Mouse (Mus musculus): ENCODE measurements at regions not wholly inside any gene's neighbourhood (a gene's known extent, or its start where the extent isn't known, plus 50 kb on each side); places are given as distances from the start of the nearest gene placed in this dataset.

DNA sequence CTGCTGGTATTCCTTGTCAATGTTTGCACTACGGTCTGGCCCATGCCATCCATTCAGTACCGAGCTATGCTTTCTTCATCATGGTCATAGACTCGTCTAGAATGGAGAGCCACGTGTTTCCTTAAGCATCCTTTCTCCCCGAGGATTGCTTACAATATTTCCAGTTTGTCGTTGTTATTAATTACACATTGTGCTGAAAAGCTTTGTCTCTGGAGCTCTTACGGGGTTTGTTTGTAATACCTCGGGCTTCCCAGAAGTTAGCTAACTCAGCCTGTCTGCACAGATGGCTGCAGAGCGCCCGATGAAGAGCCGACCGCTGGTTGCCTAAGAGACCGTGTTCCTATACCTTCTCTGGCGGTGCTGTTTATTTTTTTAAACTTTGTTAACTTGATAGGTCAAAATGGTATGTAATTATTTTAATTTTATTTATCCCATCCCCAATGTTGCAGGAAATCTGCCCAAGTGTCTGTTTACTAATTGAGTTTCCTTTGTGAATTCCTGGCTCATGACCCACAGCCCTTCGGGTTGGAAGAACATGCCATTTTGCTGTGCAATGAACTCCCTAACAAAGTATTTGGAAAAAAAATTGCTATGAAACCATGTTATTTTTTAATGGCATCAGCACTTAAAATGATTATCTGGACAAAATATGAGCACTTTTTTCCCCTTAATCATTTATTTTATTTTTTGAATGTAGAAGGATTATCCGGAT lies 194.1 kb upstream of the Cops8 start:
- DNase-seq: no peak

DNA sequence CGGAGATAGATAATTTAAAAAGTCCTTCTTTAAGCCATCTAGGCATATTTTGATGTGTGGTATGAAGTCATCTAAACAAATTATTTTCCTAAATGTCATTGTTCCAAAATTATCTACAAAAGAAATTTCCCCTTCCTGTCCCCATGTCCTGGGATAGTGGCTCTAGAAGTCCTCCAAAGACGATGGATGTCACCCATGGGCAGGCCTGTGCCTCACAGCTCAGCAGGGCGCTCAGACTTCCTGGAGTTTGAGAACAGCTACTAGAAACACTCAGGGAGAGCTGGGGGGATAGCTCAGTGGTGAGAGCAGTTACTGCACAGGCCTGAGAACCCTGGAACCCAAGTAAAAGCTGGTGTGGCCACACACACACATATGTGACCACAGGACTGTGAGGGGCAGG lies 193.5 kb upstream of the Cops8 start:
- no peak for DNase-seq

- DNase-seq: peak; percentile 57
Measured at GRCm38 (mm10) chr1:90412511-90413045, 190.2 kb upstream of the Cops8 start.

GRCm38 (mm10) chr1:90414751-90415150 lies 188.0 kb upstream of the Cops8 start:
- DNase-seq: no peak

GRCm38 (mm10) chr1:90424066-90424821 lies 178.5 kb upstream of the Cops8 start:
- peak; percentile 56 for DNase-seq

- DNase-seq: no peak
Measured at GRCm38 (mm10) chr1:90428334-90428733, 174.4 kb upstream of the Cops8 start.

GRCm38 (mm10) chr1:90428774-90429173 lies 174.0 kb upstream of the Cops8 start:
- no peak for DNase-seq

DNA sequence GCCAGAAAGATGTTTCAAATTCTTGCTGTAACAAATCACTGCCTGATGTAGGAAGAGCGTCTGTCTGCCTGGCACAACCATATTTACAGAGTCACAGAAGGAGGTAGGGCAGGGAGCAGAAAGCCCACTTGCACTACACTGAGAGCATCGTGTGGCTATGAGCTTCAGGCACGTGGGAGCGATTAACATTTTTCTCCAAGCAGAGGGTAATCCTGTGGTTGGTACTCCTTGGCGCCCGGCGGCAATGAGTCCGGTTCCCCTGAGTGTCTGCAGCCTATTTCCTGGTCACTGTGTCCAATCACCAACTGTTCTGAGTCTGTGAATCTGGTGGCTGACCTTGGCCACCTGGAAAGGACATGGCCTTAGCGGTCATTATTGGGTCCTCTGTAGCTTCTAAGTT lies 172.3 kb upstream of the Cops8 start:
- DNase-seq: no peak

- DNase-seq: no peak
Measured at GRCm38 (mm10) chr1:90431783-90432182, 171.0 kb upstream of the Cops8 start.

GRCm38 (mm10) chr1:90433911-90434310 lies 168.9 kb upstream of the Cops8 start:
- DNase-seq: no peak

GRCm38 (mm10) chr1:90440638-90441037 lies 162.1 kb upstream of the Cops8 start:
- peak; percentile 27 for DNase-seq

- DNase-seq: no peak
Measured at GRCm38 (mm10) chr1:90441134-90441868, 161.5 kb upstream of the Cops8 start.

- DNase-seq: peak; percentile 18
Measured at GRCm38 (mm10) chr1:90442250-90443240, 160.2 kb upstream of the Cops8 start.

GRCm38 (mm10) chr1:90449571-90450226 lies 153.1 kb upstream of the Cops8 start:
- DNase-seq: no peak

- DNase-seq: no peak
Measured at GRCm38 (mm10) chr1:90451942-90452557, 150.7 kb upstream of the Cops8 start.

- DNase-seq: no peak
Measured at GRCm38 (mm10) chr1:90454263-90454662, 148.5 kb upstream of the Cops8 start.

- no peak for DNase-seq
Measured at GRCm38 (mm10) chr1:90457396-90457795, 145.4 kb upstream of the Cops8 start.

- no peak for DNase-seq
Measured at GRCm38 (mm10) chr1:90458176-90458575, 144.6 kb upstream of the Cops8 start.

DNA sequence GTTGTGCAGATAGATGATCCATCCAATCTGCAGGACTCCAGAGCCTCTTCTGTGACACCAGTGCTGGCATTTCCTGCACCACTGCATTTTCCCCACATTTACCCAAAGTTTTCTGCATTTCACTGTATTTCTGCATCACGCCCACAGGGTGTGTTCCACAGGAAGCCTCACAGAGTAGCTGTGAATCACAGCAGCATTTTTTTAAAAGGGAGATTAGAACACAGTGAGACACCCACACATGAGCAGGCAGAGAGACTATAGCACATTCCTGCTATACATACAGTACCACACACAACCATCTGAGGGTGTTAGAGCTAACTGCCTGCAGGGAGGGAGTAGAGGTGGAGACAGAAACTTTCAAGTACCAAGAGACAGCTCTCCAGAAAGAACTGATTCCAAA lies 141.1 kb upstream of the Cops8 start:
- no peak for DNase-seq

- DNase-seq: no peak
Measured at GRCm38 (mm10) chr1:90463302-90463701, 139.5 kb upstream of the Cops8 start.

- DNase-seq: peak; percentile 26
Measured at GRCm38 (mm10) chr1:90467646-90468045, 135.1 kb upstream of the Cops8 start.
